Mouse (Mus musculus) heart, postnatal 0 days (tissue): Measurements from ENCODE around the gene Ear10. TPM values are rescaled to one million over a fixed set of nuclear protein-coding genes. Genes with fewer than 3 reads are reported as not detected.
A peak's percentile ranks its signal among the peaks of the same experiment; 100 is the strongest.
"Not testable (repeated sequence)": the region's sequence is repeated elsewhere in the genome, so short reads cannot be mapped to it uniquely, and the experiment has no call there.

Experiments used
- ATAC-seq: fragments of 200-750 bp; cut with Nextera tagmentation; 2 replicates; pipeline ENCODE4 v1.8.0; 2017; ENCODE audit warnings: low read depth, moderate number of reproducible peaks, moderate library complexity; ENCODE audit not compliant: insufficient read depth
- DNase-seq: peaks from one replicate; pipeline ENCODE4 v3.0.0-alpha.2; 2016; ENCODE audit warnings: low spot score
- H3K27ac ChIP-seq: fragments of 300-500 bp; sonication (generic); 2 replicates; pipeline ENCODE4 v1.5.1; 2014; ENCODE audit warnings: low read depth, mild to moderate bottlenecking
- H3K27me3 ChIP-seq: fragments of 300-500 bp; sonication (generic); 2 replicates; pipeline ENCODE4 v1.6.1; 2014; ENCODE audit warnings: low read length, mixed read lengths; ENCODE audit not compliant: control insufficient read depth, insufficient read depth
- H3K36me3 ChIP-seq: fragments of 300-500 bp; sonication (generic); replicated peaks from 2 replicates; pipeline ENCODE4 v1.6.1; 2014; ENCODE audit warnings: low read length, mixed read lengths; ENCODE audit not compliant: control insufficient read depth, insufficient read depth
- H3K4me1 ChIP-seq: fragments of 300-500 bp; sonication (generic); 2 replicates; pipeline ENCODE4 v1.6.1; 2014; ENCODE audit warnings: antibody characterized with exemption; ENCODE audit not compliant: control insufficient read depth, insufficient read depth
- H3K4me2 ChIP-seq: fragments of 300-500 bp; sonication (generic); 2 replicates; pipeline ENCODE4 v1.6.1; 2014; ENCODE audit warnings: low read depth, mild to moderate bottlenecking, low read length, moderate library complexity
- H3K4me3 ChIP-seq: fragments of 300-500 bp; sonication (generic); 2 replicates; pipeline ENCODE4 v1.5.1; 2014; ENCODE audit warnings: low read depth, low read length
- H3K9ac ChIP-seq: fragments of 300-500 bp; sonication (generic); replicated peaks from 2 replicates; pipeline ENCODE4 v1.6.1; 2014; ENCODE audit warnings: low read depth, low read length, mixed read lengths
- H3K9me3 ChIP-seq: fragments of 300-500 bp; sonication (generic); replicated peaks from 2 replicates; pipeline ENCODE4 v1.6.1; 2016; ENCODE audit warnings: low read length; ENCODE audit not compliant: control insufficient read depth
- CTCF ChIP-seq: IDR thresholded peaks from 2 replicates; pipeline ENCODE4 v1.5.1; 2016; ENCODE audit warnings: antibody characterized with exemption, control low read depth, low read depth
- WGBS: fragments of 180-500 bp; shearing (Covaris S2); extraction: QIAGEN DNeasy Blood & Tissue Kit; methylation state at CpG from one replicate; pipeline ENCODE4 v1.1.7; 2014; 5-methylcytosine and 5-hydroxymethylcytosine counted together
- polyA plus RNA-seq: library from polyadenylated mRNA; unstranded; fragments of >200 nt; fragmentation: Nextera tagmentation; extraction: Ambion mirVana; gene quantifications from 2 replicates; pipeline ENCODE4 v1.2.1, GENCODE M21; 2015
- total RNA-seq: library from RNA; depleted of rRNA; stranded (reverse); fragments of >200 nt; gene quantifications from 2 replicates; pipeline ENCODE4 v1.2.3, GENCODE M21; 2014; ENCODE audit warnings: low replicate concordance

The Ear10 gene
- total and polyA plus RNA-seq, 2 experiments from 2014 or later = not detected

- ATAC-seq (peak; percentile 88), DNase-seq (peak; percentile 85)
- H3K4me3 ChIP-seq = peak within 1 kb of the TSS; percentile 61
- not testable (repeated sequence) for H3K27me3 ChIP-seq, H3K9me3 ChIP-seq, H3K4me1 ChIP-seq, H3K36me3 ChIP-seq
- WGBS = 7% methylated on average over 10 of the region's 10 CpGs
- peak; percentile 83 for TF ChIP-seq CTCF
- peak within 1 kb of the TSS; percentile 92 for H3K27ac ChIP-seq
- H3K9ac ChIP-seq = peak within 1 kb of the TSS; percentile 65
- H3K4me2 ChIP-seq = peak within 1 kb of the TSS; percentile 59
Observed at GRCm38 (mm10) chr14:43924688-43925403, 1.5 kb upstream of the Ear10 start, which contains the start of gene Gm8113. Gm8113 (plus strand) TSS chr14:43925390.

GRCm38 (mm10) chr14:43918214-43918613 lies 5.1 kb downstream of the Ear10 start:
- H3K9me3 ChIP-seq, H3K4me2 ChIP-seq, ATAC-seq: not testable (repeated sequence)

GRCm38 (mm10) chr14:43898577-43898976 lies 24.8 kb downstream of the Ear10 start:
- WGBS = 76% methylated on average over 3 of the region's 3 CpGs
- not testable (repeated sequence) for H3K9ac ChIP-seq, H3K4me3 ChIP-seq, ATAC-seq, DNase-seq, H3K4me2 ChIP-seq, H3K4me1 ChIP-seq, H3K27me3 ChIP-seq, H3K27ac ChIP-seq, H3K36me3 ChIP-seq, H3K9me3 ChIP-seq

More at GRCm38 (mm10) chr14:43918214-43918613, 5.1 kb downstream of the Ear10 start:
- not testable (repeated sequence) for DNase-seq, H3K4me3 ChIP-seq, H3K27ac ChIP-seq, H3K36me3 ChIP-seq, H3K9ac ChIP-seq, H3K4me1 ChIP-seq, H3K27me3 ChIP-seq

GRCm38 (mm10) chr14:43895357-43895756 lies 28.0 kb downstream of the Ear10 start:
- not testable (repeated sequence) for H3K36me3 ChIP-seq, ATAC-seq, H3K9ac ChIP-seq, DNase-seq, H3K4me2 ChIP-seq, H3K4me3 ChIP-seq, H3K27ac ChIP-seq, H3K9me3 ChIP-seq, H3K4me1 ChIP-seq, H3K27me3 ChIP-seq
- WGBS = 33% methylated on average over 1 of the region's 2 CpGs

- H3K4me1 ChIP-seq, ATAC-seq, H3K36me3 ChIP-seq, H3K9me3 ChIP-seq, DNase-seq, H3K27ac ChIP-seq, H3K27me3 ChIP-seq, H3K4me2 ChIP-seq, H3K9ac ChIP-seq, H3K4me3 ChIP-seq: not testable (repeated sequence)
- 100% methylated on average over 1 of the region's 1 CpGs for WGBS
Observed at GRCm38 (mm10) chr14:43891288-43891687, 32.1 kb downstream of the Ear10 start.

GRCm38 (mm10) chr14:43886235-43886634 lies 37.1 kb downstream of the Ear10 start:
- H3K27ac ChIP-seq, H3K36me3 ChIP-seq, H3K9ac ChIP-seq, H3K4me3 ChIP-seq, DNase-seq, ATAC-seq, H3K4me1 ChIP-seq, H3K4me2 ChIP-seq, H3K9me3 ChIP-seq, H3K27me3 ChIP-seq: not testable (repeated sequence)
- 43% methylated on average over 1 of the region's 1 CpGs for WGBS

- not testable (repeated sequence) for H3K4me1 ChIP-seq, H3K27me3 ChIP-seq, H3K36me3 ChIP-seq, H3K4me2 ChIP-seq, H3K9me3 ChIP-seq, H3K4me3 ChIP-seq, H3K9ac ChIP-seq, ATAC-seq, DNase-seq, H3K27ac ChIP-seq
- WGBS = 59% methylated on average over 5 of the region's 5 CpGs
Observed at GRCm38 (mm10) chr14:43879966-43880545, 43.3 kb downstream of the Ear10 start.

GRCm38 (mm10) chr14:43877789-43878188 lies 45.6 kb downstream of the Ear10 start:
- not testable (repeated sequence) for H3K27me3 ChIP-seq, H3K36me3 ChIP-seq, H3K4me3 ChIP-seq, H3K9me3 ChIP-seq, H3K27ac ChIP-seq, H3K4me1 ChIP-seq, DNase-seq, H3K9ac ChIP-seq, H3K4me2 ChIP-seq
- WGBS = 13% methylated on average over 1 of the region's 2 CpGs
- ATAC-seq = peak; percentile 44; the same call in 1 of the 2 replicates
